Mouse (Mus musculus) heart, postnatal 0 days (tissue): ENCODE measurements at regions not wholly inside any gene's neighbourhood (a gene's known extent, or its start where the extent isn't known, plus 50 kb on each side); places are given as distances from the start of the nearest gene placed in this dataset.

Experiments
- CTCF ChIP-seq: IDR thresholded peaks from 2 replicates; pipeline ENCODE4 v1.5.1; 2016; ENCODE audit warnings: antibody characterized with exemption, control low read depth, low read depth
- EP300 ChIP-seq: IDR thresholded peaks from 2 replicates; pipeline ENCODE4 v1.6.1; 2016; ENCODE audit warnings: antibody characterized with exemption, low read depth

- TF ChIP-seq CTCF (no peak), EP300 (no peak)
Measured at GRCm38 (mm10) chr5:149873482-149874002, 144.9 kb upstream of the Rxfp2 start.
